27 mouse cellular contexts compared by ENCODE assay signal in the genomic region with DNA sequence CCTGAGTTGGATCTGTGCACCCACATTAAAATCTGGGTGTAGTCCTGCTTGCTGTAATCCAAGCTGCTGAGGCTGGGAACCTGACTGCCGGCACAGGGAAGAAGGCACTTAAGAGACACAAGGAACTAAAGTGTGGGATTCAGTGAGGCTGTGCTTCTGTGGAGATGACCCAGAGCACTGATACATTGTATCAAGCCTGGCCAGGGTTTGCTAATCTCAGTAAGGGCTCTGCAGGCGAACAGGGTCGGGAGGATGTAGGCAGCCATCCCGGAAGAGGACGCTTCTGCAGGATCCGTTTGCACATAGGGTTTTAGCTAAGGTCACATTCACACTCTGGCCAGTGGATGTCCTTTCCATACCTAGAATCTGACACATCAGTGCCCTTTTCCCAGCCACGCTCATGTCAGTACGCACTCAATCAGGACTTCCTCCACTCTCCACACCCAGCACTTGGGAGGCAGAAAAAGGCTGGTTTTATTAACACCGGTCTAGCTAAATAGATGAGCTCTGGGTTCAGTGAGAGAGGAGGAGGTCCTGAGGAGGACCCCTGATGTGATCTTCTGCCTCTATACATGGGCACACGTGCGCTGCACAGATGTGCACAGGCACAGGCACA. TPM values are rescaled to one million over a fixed set of nuclear protein-coding genes. Genes with fewer than 3 reads are reported as not detected.
A peak's percentile ranks its signal among the peaks of the same experiment; 100 is the strongest.
DNase-seq lines count a peak whose midpoint lies in the region; ATAC-seq lines count a peak whose summit lies in the region.
"Had no signal": no experiment of that assay in that cellular context is flagged by ENCODE, and none has a peak within 500 bp of the region (broad histone marks: within the 10 kb centered on the region; RNA-seq: fewer than 3 reads in every experiment).

No protein-coding gene starts in this region.

- peaks cover 4% of the 10 kb centered on the region; the same call in 1 of the 2 replicates for H3K4me1 ChIP-seq in heart, embryonic 15.5 days (replicated peaks)
- H3K4me1 ChIP-seq in midbrain, embryonic 16.5 days (ENCODE audit: control insufficient read depth, insufficient read depth, low read length), result peaks cover 2% of the 10 kb centered on the region; the same call in 1 of the 2 replicates
- H3K4me1 ChIP-seq in midbrain, embryonic 14.5 days (ENCODE audit: control insufficient read depth, insufficient read depth, low read length), result no peaks in the 10 kb centered on the region
- H3K4me1 ChIP-seq: forebrain, embryonic 13.5 days; lung, embryonic 15.5 days; megakaryocyte, embryonic 14.5 days had no signal

- DNase-seq in heart, adult 11 months, result peak; percentile 82
- DNase-seq in heart, adult 8-10 months (ENCODE audit: low spot score), result no peak
- DNase-seq in heart, postnatal 4 days, result no peak
- DNase-seq in midbrain, embryonic 14.5 days, result no peak
- DNase-seq in WW6 (ENCODE audit: low read depth, low spot score), result peak; percentile 16
- DNase-seq: adrenal gland, postnatal 25 days; cerebellum, adult 8-10 months; cerebellum, postnatal 36 days; embryo, embryonic 11 days; gastrocnemius, adult 2 months; kidney, adult 2 months; layer of hippocampus, adult 9-11 months; lung, postnatal 36 days; right cerebral cortex, postnatal 14 days; spleen, adult 18-20 months; thymus, postnatal 14 days had no signal

- WGBS in heart, embryonic 15.5 days, result 55% methylated on average over 11 of the region's 11 CpGs
- 68% methylated on average over 11 of the region's 11 CpGs for WGBS in midbrain, embryonic 16.5 days
- 75% methylated on average over 11 of the region's 11 CpGs for WGBS in midbrain, embryonic 14.5 days

- H3K36me3 ChIP-seq in heart, embryonic 15.5 days, result no peaks in the 10 kb centered on the region
- no peaks in the 10 kb centered on the region for H3K36me3 ChIP-seq in midbrain, embryonic 16.5 days (ENCODE audit: control insufficient read depth, insufficient read depth, low read length)
- H3K36me3 ChIP-seq in midbrain, embryonic 14.5 days (ENCODE audit: control insufficient read depth, insufficient read depth, low read length), result no peaks in the 10 kb centered on the region
- H3K36me3 ChIP-seq: hindbrain, embryonic 13.5 days; lung, embryonic 15.5 days had no signal

- H3K4me2 ChIP-seq in heart, embryonic 15.5 days, result 0 out of 2 replicates have a peak overlapping the region, but pooled peaks have one; percentile 4
- H3K4me2 ChIP-seq in midbrain, embryonic 16.5 days (ENCODE audit: low read length), result no peak overlapping the region
- no peak overlapping the region for H3K4me2 ChIP-seq in midbrain, embryonic 14.5 days (ENCODE audit: low read length)
- H3K4me2 ChIP-seq: forebrain, embryonic 13.5 days; hindbrain, embryonic 13.5 days; lung, embryonic 15.5 days had no signal

- H3K27ac ChIP-seq in heart, embryonic 15.5 days, result no peak overlapping the region
- no peak overlapping the region for H3K27ac ChIP-seq in midbrain, embryonic 16.5 days (ENCODE audit: low read length)
- H3K27ac ChIP-seq in midbrain, embryonic 14.5 days (replicated peaks; ENCODE audit: low read depth, low read length), result no peak overlapping the region
- H3K27ac ChIP-seq: forebrain, embryonic 13.5 days; gastrocnemius, adult 2 months; hindbrain, embryonic 13.5 days; kidney, postnatal 0 days; liver, embryonic 14.5 days; lung, embryonic 15.5 days had no signal

- no peak overlapping the region for H3K9ac ChIP-seq in heart, embryonic 15.5 days
- H3K9ac ChIP-seq in midbrain, embryonic 16.5 days (ENCODE audit: low read depth, low read length), result no peak overlapping the region
- H3K9ac ChIP-seq in midbrain, embryonic 14.5 days (replicated peaks; ENCODE audit: low read length), result no peak overlapping the region
- H3K9ac ChIP-seq: forebrain, embryonic 13.5 days; hindbrain, embryonic 13.5 days; liver, embryonic 14.5 days; lung, embryonic 15.5 days had no signal

- no peak for ATAC-seq in heart, embryonic 15.5 days (replicated peaks; ENCODE audit: insufficient number of reproducible peaks, insufficient read depth, low FRiP score, low read depth)
- ATAC-seq in midbrain, embryonic 16.5 days, result 0 out of 2 replicates have a peak, but pooled peaks have one; percentile 29
- ATAC-seq in midbrain, embryonic 14.5 days (ENCODE audit: low FRiP score, low TSS enrichment), result no peak
- no peak for ATAC-seq in megakaryocyte-erythroid progenitor cell, adult 5-6 weeks (replicated peaks; ENCODE audit: low FRiP score, low TSS enrichment, poor library complexity, severe bottlenecking)
- ATAC-seq: CD4-positive, CD25-positive, alpha-beta regulatory T cell, adult 4 months; forebrain, embryonic 13.5 days; inflammation-experienced regulatory T-cells, adult 6 months had no signal

- H3K9me3 ChIP-seq in heart, embryonic 15.5 days (replicated peaks), result no peaks in the 10 kb centered on the region
- no peaks in the 10 kb centered on the region for H3K9me3 ChIP-seq in midbrain, embryonic 16.5 days (replicated peaks; ENCODE audit: control insufficient read depth, low read length, poor library complexity, severe bottlenecking)
- H3K9me3 ChIP-seq in midbrain, embryonic 14.5 days (ENCODE audit: control insufficient read depth, low read length), result no peaks in the 10 kb centered on the region
- H3K9me3 ChIP-seq: forebrain, embryonic 13.5 days; hindbrain, embryonic 13.5 days; lung, embryonic 15.5 days; megakaryocyte, embryonic 14.5 days had no signal

- no peaks in the 10 kb centered on the region for H3K27me3 ChIP-seq in heart, embryonic 15.5 days
- H3K27me3 ChIP-seq in midbrain, embryonic 16.5 days (ENCODE audit: control insufficient read depth, insufficient read depth, low read depth, low read length), result no peaks in the 10 kb centered on the region
- no peaks in the 10 kb centered on the region for H3K27me3 ChIP-seq in midbrain, embryonic 14.5 days (ENCODE audit: control insufficient read depth, insufficient read depth, low read length)
- H3K27me3 ChIP-seq: forebrain, embryonic 13.5 days; hindbrain, embryonic 13.5 days; lung, embryonic 15.5 days; megakaryocyte, embryonic 14.5 days had no signal

- H3K4me3 ChIP-seq in heart, embryonic 15.5 days, result no peak overlapping the region
- no peak overlapping the region for H3K4me3 ChIP-seq in midbrain, embryonic 16.5 days (ENCODE audit: low read depth, low read length)
- H3K4me3 ChIP-seq in midbrain, embryonic 14.5 days (replicated peaks; ENCODE audit: low read depth, low read length), result no peak overlapping the region
- H3K4me3 ChIP-seq: forebrain, embryonic 13.5 days; gastrocnemius, adult 2 months; hindbrain, embryonic 13.5 days; lung, embryonic 15.5 days; megakaryocyte, embryonic 14.5 days had no signal

RNA-seq across cellular contexts. Expression of a gene that starts 20.9 kb away (rescaled TPM):
- total RNA-seq in heart, adult 8-10 months (2022), result 10 to 100 TPM; 17.5 to 24.0 (median 21.3) TPM
- 2.6 and 4.0 TPM in 2 replicates for polyA plus RNA-seq in heart, embryonic 15.5 days (2015; fragmentation: Nextera tagmentation; extraction: Ambion mirVana)
- total RNA-seq in heart, postnatal 4 days (2021), result 10 to 100 TPM; 41.0 to 43.9 TPM
- polyA plus RNA-seq in midbrain, embryonic 16.5 days (2015; fragmentation: Nextera tagmentation; extraction: Ambion mirVana), result 10.9 and 11.3 TPM in 2 replicates
- 18.0 and 19.7 TPM in 2 replicates for polyA plus RNA-seq in midbrain, embryonic 14.5 days (2014; fragmentation: Nextera tagmentation; extraction: Ambion mirVana)
- 0.24 and 0.59 TPM in 2 replicates for total RNA-seq in megakaryocyte-erythroid progenitor cell, adult 5-6 weeks (2014; fragmentation: Nextera tagmentation)
- 0.38 and 10.4 TPM in 2 replicates for total RNA-seq in megakaryocyte-erythroid progenitor cell, adult 5-6 weeks (2017)
- polyA plus RNA-seq: CD4-positive, CD25-positive, alpha-beta regulatory T cell, adult 4 months had no signal

Comparison
In these comparisons a context has a peak if more than half of its experiments do, and no peak if none do; other contexts are left out.
1. DNase-seq: peak in heart, adult 11 months (single experiment) and WW6 (single experiment); none in heart, adult 8-10 months (single experiment), heart, postnatal 4 days (single experiment) and midbrain, embryonic 14.5 days (single experiment).